Mouse (Mus musculus) midbrain, embryonic 11.5 days (tissue): ENCODE results near the gene Lrp5. TPM values are rescaled to one million over a fixed set of nuclear protein-coding genes. Genes with fewer than 3 reads are reported as not detected.
A peak's percentile ranks its signal among the peaks of the same experiment; 100 is the strongest.

Experiments
- ATAC-seq: fragments of 200-750 bp; cut with Nextera tagmentation; 2 replicates; pipeline ENCODE4 v1.8.0; 2017; ENCODE audit warnings: moderate TSS enrichment, moderate library complexity; ENCODE audit not compliant: low FRiP score
- DNase-seq: peaks from one replicate; pipeline ENCODE4 v3.0.0; 2015; ENCODE audit warnings: low spot score; ENCODE audit errors: missing footprints
- H3K27ac ChIP-seq: fragments of 300-500 bp; sonication (generic); 2 replicates; pipeline ENCODE4 v1.5.1; 2014; ENCODE audit warnings: low read depth, low read length
- H3K27me3 ChIP-seq: fragments of 300-500 bp; sonication (generic); 2 replicates; pipeline ENCODE4 v1.6.1; 2014; ENCODE audit warnings: mild to moderate bottlenecking, low read length, moderate library complexity, mixed read lengths; ENCODE audit not compliant: control insufficient read depth, insufficient read depth
- H3K36me3 ChIP-seq: fragments of 300-500 bp; sonication (generic); 2 replicates; pipeline ENCODE4 v1.6.1; 2014; ENCODE audit warnings: mild to moderate bottlenecking, low read length, moderate library complexity, mixed read lengths; ENCODE audit not compliant: control insufficient read depth, insufficient read depth
- H3K4me1 ChIP-seq: fragments of 300-500 bp; sonication (generic); 2 replicates; pipeline ENCODE4 v1.6.1; 2014; ENCODE audit warnings: low read length; ENCODE audit not compliant: control insufficient read depth, insufficient read depth
- H3K4me2 ChIP-seq: fragments of 300-500 bp; sonication (generic); 2 replicates; pipeline ENCODE4 v1.6.1; 2014; ENCODE audit warnings: mild to moderate bottlenecking, moderate library complexity
- H3K4me3 ChIP-seq: fragments of 300-500 bp; sonication (generic); 2 replicates; pipeline ENCODE4 v1.5.1; 2014; ENCODE audit warnings: low read depth, low read length
- H3K9ac ChIP-seq: fragments of 300-500 bp; sonication (generic); 2 replicates; pipeline ENCODE4 v1.6.1; 2014; ENCODE audit warnings: low read length
- H3K9me3 ChIP-seq: fragments of 300-500 bp; sonication (generic); 2 replicates; pipeline ENCODE4 v1.6.1; 2016; ENCODE audit warnings: low read length; ENCODE audit not compliant: control insufficient read depth
- WGBS: fragments of 180-500 bp; shearing (Covaris S2); extraction: QIAGEN DNeasy Blood & Tissue Kit; methylation state at CpG from one replicate; pipeline ENCODE4 v1.1.7; 2014; 5-methylcytosine and 5-hydroxymethylcytosine counted together
- polyA plus RNA-seq: library from polyadenylated mRNA; unstranded; fragments of >200 nt; fragmentation: Nextera tagmentation; extraction: Ambion mirVana; gene quantifications from 2 replicates; pipeline ENCODE4 v1.2.1, GENCODE M21; 2014

Gene Lrp5
- polyA plus RNA-seq, 1 experiment from 2014 or later = 2.8 TPM

- Histone ChIP-seq H3K36me3 (no peaks in the 10 kb centered on the region), H3K9ac (peak overlapping the region; percentile 82), H3K4me2 (peak overlapping the region; percentile 88), H3K9me3 (no peaks in the 10 kb centered on the region), H3K27me3 (peaks cover 7% of the 10 kb centered on the region), H3K4me1 (peaks cover 20% of the 10 kb centered on the region), H3K27ac (no peak overlapping the region), H3K4me3 (peak overlapping the region; percentile 73)
- peak; percentile 47 for ATAC-seq
- peak; percentile 93 for DNase-seq
- WGBS = under 1% methylated on average over 44 of the region's 45 CpGs
Measured at GRCm38 (mm10) chr19:3685611-3686214, 651 bp downstream of the Lrp5 start.

- Histone ChIP-seq H3K9me3 (no peaks in the 10 kb centered on the region), H3K4me3 (peak overlapping the region; percentile 73), H3K27me3 (peaks cover 7% of the 10 kb centered on the region), H3K36me3 (no peaks in the 10 kb centered on the region), H3K4me2 (peak overlapping the region; percentile 88), H3K9ac (peak overlapping the region; percentile 82), H3K27ac (no peak overlapping the region), H3K4me1 (peaks cover 20% of the 10 kb centered on the region)
- ATAC-seq = no peak
- peak; percentile 93 for DNase-seq
- whole genome bisulfite sequencing = 13% methylated on average over 11 of the region's 11 CpGs
Measured at GRCm38 (mm10) chr19:3684957-3685580, 1.3 kb downstream of the Lrp5 start.

- H3K36me3 ChIP-seq = no peaks in the 10 kb centered on the region
- 13% methylated on average over 1 of the region's 1 CpGs for WGBS
- H3K27me3 ChIP-seq = peaks cover 7% of the 10 kb centered on the region
- H3K4me1 ChIP-seq = peaks cover 20% of the 10 kb centered on the region
- peak; percentile 86 for DNase-seq
- no peak overlapping the region for H3K9ac ChIP-seq
- H3K27ac ChIP-seq = no peak overlapping the region
- H3K4me3 ChIP-seq = no peak overlapping the region
- H3K9me3 ChIP-seq = no peaks in the 10 kb centered on the region
- H3K4me2 ChIP-seq = peak overlapping the region; percentile 5; the same call in 1 of the 2 replicates
- ATAC-seq = no peak
Measured at GRCm38 (mm10) chr19:3684414-3684813, 1.9 kb downstream of the Lrp5 start.

GRCm38 (mm10) chr19:3681310-3681934, 4.9 kb downstream of the Lrp5 start:
- no peaks in the 10 kb centered on the region for H3K9me3 ChIP-seq
- H3K4me2 ChIP-seq = no peak overlapping the region
- DNase-seq (no peak), ATAC-seq (no peak)
- H3K9ac ChIP-seq = no peak overlapping the region
- H3K4me3 ChIP-seq = no peak overlapping the region
- 63% methylated on average over 13 of the region's 13 CpGs for WGBS
- peaks cover 15% of the 10 kb centered on the region for H3K4me1 ChIP-seq
- no peaks in the 10 kb centered on the region; the same call in 1 of the 2 replicates for H3K27me3 ChIP-seq
- no peaks in the 10 kb centered on the region for H3K36me3 ChIP-seq
- H3K27ac ChIP-seq = no peak overlapping the region

- H3K27me3 ChIP-seq = no peaks in the 10 kb centered on the region; the same call in 1 of the 2 replicates
Measured at GRCm38 (mm10) chr19:3680732-3681131, 5.6 kb downstream of the Lrp5 start.

GRCm38 (mm10) chr19:3674122-3674855, 12.1 kb downstream of the Lrp5 start:
- no peaks in the 10 kb centered on the region for H3K27me3 ChIP-seq
- H3K9me3 ChIP-seq = peaks cover 2% of the 10 kb centered on the region; the same call in 1 of the 2 replicates
- H3K27ac ChIP-seq = no peak overlapping the region
- DNase-seq (peak; percentile 56), ATAC-seq (no peak)
- H3K4me1 ChIP-seq = no peaks in the 10 kb centered on the region
- H3K4me2 ChIP-seq = no peak overlapping the region
- H3K4me3 ChIP-seq = no peak overlapping the region
- H3K36me3 ChIP-seq = 0 out of 2 replicates have a peak, but pooled peaks cover 2% of the 10 kb centered on the region
- 94% methylated on average over 8 of the region's 8 CpGs for WGBS
- H3K9ac ChIP-seq = no peak overlapping the region

More at GRCm38 (mm10) chr19:3680732-3681131, 5.6 kb downstream of the Lrp5 start:
- 96% methylated on average over 7 of the region's 7 CpGs for WGBS
- no peaks in the 10 kb centered on the region for H3K9me3 ChIP-seq
- DNase-seq (no peak), ATAC-seq (no peak)
- no peak overlapping the region for H3K4me3 ChIP-seq
- no peaks in the 10 kb centered on the region for H3K36me3 ChIP-seq
- H3K27ac ChIP-seq = no peak overlapping the region
- H3K4me2 ChIP-seq = no peak overlapping the region
- H3K4me1 ChIP-seq = peaks cover 13% of the 10 kb centered on the region
- H3K9ac ChIP-seq = no peak overlapping the region

GRCm38 (mm10) chr19:3673149-3673548, 13.2 kb downstream of the Lrp5 start:
- Histone ChIP-seq H3K4me2 (no peak overlapping the region), H3K4me1 (no peaks in the 10 kb centered on the region), H3K27me3 (no peaks in the 10 kb centered on the region), H3K9me3 (peaks cover 2% of the 10 kb centered on the region; the same call in 1 of the 2 replicates), H3K9ac (no peak overlapping the region), H3K27ac (no peak overlapping the region), H3K36me3 (0 out of 2 replicates have a peak, but pooled peaks cover 2% of the 10 kb centered on the region), H3K4me3 (no peak overlapping the region)
- ATAC-seq (no peak), DNase-seq (no peak)
- 92% methylated on average over 2 of the region's 2 CpGs for WGBS

- H3K27ac ChIP-seq = no peak overlapping the region
- ATAC-seq = no peak
- H3K4me3 ChIP-seq = no peak overlapping the region
- peaks cover 2% of the 10 kb centered on the region; the same call in 1 of the 2 replicates for H3K9me3 ChIP-seq
- no peak overlapping the region for H3K4me2 ChIP-seq
- no peak overlapping the region for H3K9ac ChIP-seq
- H3K27me3 ChIP-seq = no peaks in the 10 kb centered on the region
- H3K36me3 ChIP-seq = 0 out of 2 replicates have a peak, but pooled peaks cover 2% of the 10 kb centered on the region
- H3K4me1 ChIP-seq = no peaks in the 10 kb centered on the region
- WGBS = 73% methylated on average over 13 of the region's 13 CpGs
- no peak for DNase-seq
Measured at GRCm38 (mm10) chr19:3669100-3669499, 17.3 kb downstream of the Lrp5 start.
